Mouse (Mus musculus) kidney, embryonic 15.5 days (tissue): ENCODE measurements around the gene Sypl. TPM values are rescaled to one million over a fixed set of nuclear protein-coding genes. Genes with fewer than 3 reads are reported as not detected.

Experiments used
- ATAC-seq: fragments of 200-750 bp; cut with Nextera tagmentation; replicated peaks from 2 replicates; pipeline ENCODE4 v1.8.0; 2017; ENCODE audit warnings: moderate TSS enrichment; ENCODE audit not compliant: low FRiP score
- H3K27ac ChIP-seq: fragments of 300-500 bp; sonication (generic); 2 replicates; pipeline ENCODE4 v1.5.1; 2015; ENCODE audit warnings: mild to moderate bottlenecking, inconsistent platforms
- H3K27me3 ChIP-seq: fragments of 300-500 bp; sonication (generic); 2 replicates; pipeline ENCODE4 v1.6.1; 2015; ENCODE audit warnings: inconsistent platforms
- H3K36me3 ChIP-seq: fragments of 300-500 bp; sonication (generic); 2 replicates; pipeline ENCODE4 v1.6.1; 2015; ENCODE audit warnings: inconsistent platforms
- H3K4me1 ChIP-seq: fragments of 300-500 bp; sonication (generic); 2 replicates; pipeline ENCODE4 v1.6.1; 2015; ENCODE audit warnings: inconsistent platforms
- H3K4me2 ChIP-seq: fragments of 300-500 bp; sonication (generic); 2 replicates; pipeline ENCODE4 v1.6.1; 2015; ENCODE audit warnings: moderate library complexity, mild to moderate bottlenecking, inconsistent platforms
- H3K4me3 ChIP-seq: fragments of 300-500 bp; sonication (generic); replicated peaks from 2 replicates; pipeline ENCODE4 v1.5.1; 2015; ENCODE audit warnings: mild to moderate bottlenecking, inconsistent platforms
- H3K9ac ChIP-seq: fragments of 300-500 bp; sonication (generic); 2 replicates; pipeline ENCODE4 v1.6.1; 2015; ENCODE audit warnings: mild to moderate bottlenecking, inconsistent platforms
- H3K9me3 ChIP-seq: fragments of 300-500 bp; sonication (generic); replicated peaks from 2 replicates; pipeline ENCODE4 v1.6.1; 2016; ENCODE audit warnings: inconsistent platforms
- WGBS: fragments of 180-500 bp; shearing (Covaris S2); methylation state at CpG from one replicate; pipeline ENCODE4 v1.1.7; 2015; ENCODE audit warnings: mixed read lengths; 5-methylcytosine and 5-hydroxymethylcytosine counted together
- polyA plus RNA-seq: library from polyadenylated mRNA; unstranded; fragments of >200 nt; fragmentation: Nextera tagmentation; extraction: Ambion mirVana; gene quantifications from 2 replicates; pipeline ENCODE4 v1.2.1, GENCODE M21; 2015

Gene Sypl
- polyA plus RNA-seq: 118 and 131 TPM in 2 replicates

DNA sequence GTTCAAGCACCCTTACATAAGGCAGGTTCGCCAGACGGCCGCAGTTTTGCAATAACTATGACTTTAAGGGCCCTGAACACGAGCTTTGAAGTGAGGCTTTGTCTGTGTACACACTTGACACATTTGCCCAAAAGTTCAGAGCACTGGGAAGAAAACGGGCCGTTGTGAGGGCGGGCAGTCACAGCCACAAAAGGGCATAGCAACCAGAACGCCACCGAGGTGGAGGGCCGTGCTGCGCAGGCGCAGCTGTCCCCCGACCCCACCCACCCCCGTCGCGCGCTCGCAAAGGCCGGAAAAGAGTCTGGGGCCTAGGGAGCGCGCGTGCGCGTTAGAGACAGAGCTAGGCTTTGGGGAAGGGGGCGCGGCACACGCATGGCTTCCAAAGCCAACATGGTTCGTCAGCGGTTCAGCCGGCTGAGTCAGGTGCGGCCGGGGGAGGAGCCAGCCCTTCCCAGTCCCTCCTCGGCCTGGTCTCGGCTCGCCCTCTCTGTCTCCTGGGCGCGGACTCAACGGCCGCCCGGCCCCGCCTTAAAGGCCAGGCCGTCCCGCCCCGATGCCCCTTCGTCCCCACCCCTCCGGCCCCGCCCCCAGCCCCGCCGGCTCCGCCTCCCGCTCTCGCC, at the start of gene Sypl:
TSS of gene Sypl (plus strand) at position 296 of the 620 bp plus-strand sequence.
- H3K4me1 ChIP-seq: peaks cover 25% of the 10 kb centered on the region
- H3K27me3 ChIP-seq: no peaks in the 10 kb centered on the region
- no peaks in the 10 kb centered on the region for H3K36me3 ChIP-seq
- H3K9me3 ChIP-seq: no peaks in the 10 kb centered on the region
- ATAC-seq: peak; percentile 99
- H3K9ac ChIP-seq: peak within 1 kb of the TSS; percentile 85
- under 1% methylated on average over 46 of the region's 52 CpGs for WGBS
- H3K4me2 ChIP-seq: peak within 1 kb of the TSS; percentile 74
- H3K27ac ChIP-seq: peak within 1 kb of the TSS; percentile 99
- H3K4me3 ChIP-seq: peak within 1 kb of the TSS; percentile 66

DNA sequence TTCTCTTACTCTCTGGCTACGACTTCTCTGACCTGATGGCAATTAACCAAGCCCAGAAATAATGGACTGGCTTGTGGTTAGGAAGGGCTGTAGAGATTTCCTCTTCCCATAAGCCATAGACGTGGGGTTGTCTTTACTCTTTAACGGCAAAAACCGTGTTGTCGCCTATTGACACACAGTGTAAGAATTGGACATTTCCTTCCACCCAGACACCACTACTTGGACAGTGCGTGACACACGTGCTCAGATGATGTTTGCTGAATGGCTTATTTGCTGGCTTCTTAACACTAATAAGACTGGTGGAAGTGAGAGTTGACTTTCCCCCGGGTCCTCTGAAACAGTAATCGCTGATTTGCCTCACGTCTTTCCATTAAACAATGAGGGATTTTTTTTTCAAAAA, 44.0 kb upstream of the Sypl start:
- peaks cover 9% of the 10 kb centered on the region; the same call in 1 of the 2 replicates for H3K27me3 ChIP-seq
- no peak for ATAC-seq
- 55% methylated on average over 10 of the region's 10 CpGs for WGBS
- no peaks in the 10 kb centered on the region for H3K36me3 ChIP-seq
- peaks cover 6% of the 10 kb centered on the region; the same call in 1 of the 2 replicates for H3K4me1 ChIP-seq
- no peak overlapping the region for H3K9ac ChIP-seq
- H3K27ac ChIP-seq: no peak overlapping the region
- H3K4me2 ChIP-seq: no peak overlapping the region; the same call in 1 of the 2 replicates
- H3K4me3 ChIP-seq: no peak overlapping the region
- no peaks in the 10 kb centered on the region for H3K9me3 ChIP-seq

DNA sequence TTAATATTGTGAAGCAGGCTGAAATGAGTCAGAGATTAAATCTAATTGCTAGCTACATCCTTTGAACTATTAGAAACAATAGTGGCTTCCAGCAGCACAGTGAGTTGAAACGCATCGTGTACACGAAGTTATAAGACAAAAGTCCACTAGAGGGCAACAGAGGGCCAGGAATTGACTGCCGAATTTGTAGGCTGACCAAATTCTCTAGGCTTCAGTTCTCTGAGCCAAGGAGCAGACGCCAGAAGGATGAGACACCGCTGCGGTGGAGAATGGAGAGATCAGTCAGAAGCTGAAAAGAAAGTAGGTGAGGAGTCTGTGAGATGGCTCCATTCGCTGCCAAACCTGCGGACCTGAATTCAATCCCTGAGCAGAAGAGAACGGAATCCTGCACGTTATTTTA, 43.6 kb upstream of the Sypl start:
- Histone ChIP-seq H3K4me1 (peaks cover 6% of the 10 kb centered on the region; the same call in 1 of the 2 replicates), H3K27ac (no peak overlapping the region), H3K9ac (no peak overlapping the region), H3K4me2 (peak overlapping the region; percentile 47), H3K36me3 (no peaks in the 10 kb centered on the region), H3K9me3 (no peaks in the 10 kb centered on the region), H3K27me3 (peaks cover 9% of the 10 kb centered on the region; the same call in 1 of the 2 replicates), H3K4me3 (peak overlapping the region; percentile 21)
- peak; percentile 69 for ATAC-seq
- 11% methylated on average over 11 of the region's 11 CpGs for WGBS

DNA sequence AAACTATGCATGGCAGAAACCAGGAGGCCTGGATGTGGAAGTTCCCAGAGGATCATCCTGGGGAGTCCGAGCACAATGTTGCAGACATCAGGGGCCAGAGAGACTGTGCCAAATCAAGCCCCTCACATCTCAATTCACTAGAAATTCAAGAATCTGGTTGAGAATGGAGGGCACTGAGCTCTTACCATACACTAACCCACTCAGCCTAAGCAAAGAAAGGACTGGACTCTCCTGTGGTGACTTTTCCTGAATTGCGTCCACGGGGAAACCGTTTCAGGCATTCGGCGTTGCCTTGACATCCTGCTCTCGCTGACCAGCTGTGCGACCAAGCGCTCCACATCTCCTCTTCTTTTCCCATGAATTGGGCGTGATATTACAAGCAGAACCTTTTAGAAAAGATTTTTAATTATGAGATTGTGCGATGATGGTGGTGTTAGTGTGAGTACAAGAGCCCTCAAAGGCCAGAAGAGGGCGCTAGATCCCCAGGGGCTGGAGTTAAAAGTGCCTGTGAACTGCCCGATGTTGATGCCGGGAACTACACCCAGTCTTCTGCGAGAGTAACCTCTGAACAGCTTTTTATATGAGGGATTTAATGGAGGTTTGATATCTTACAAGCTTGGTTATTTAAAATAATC, 43.0 kb upstream of the Sypl start:
- ATAC-seq: peak; percentile 64; the same call in 1 of the 2 replicates
- 34% methylated on average over 15 of the region's 15 CpGs for WGBS

DNA sequence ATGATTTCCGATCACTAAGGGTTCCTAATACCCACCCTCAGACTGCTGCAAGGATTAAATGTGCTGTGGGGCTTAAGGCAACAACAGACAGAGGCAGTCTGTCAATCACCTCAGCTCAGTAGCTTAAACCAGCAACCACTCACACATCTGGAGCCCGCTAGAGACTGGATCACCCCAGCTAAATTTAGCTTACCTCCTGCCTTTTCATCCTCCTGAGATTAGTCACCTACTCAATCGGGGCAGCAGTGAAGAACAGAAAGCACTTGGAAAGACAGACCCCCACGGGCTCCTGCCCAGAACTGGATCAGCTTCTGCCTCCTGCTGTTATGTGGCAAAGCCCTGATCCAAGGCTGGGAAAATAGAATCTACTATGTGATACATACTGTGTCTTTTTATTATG, 42.1 kb upstream of the Sypl start:
- no peaks in the 10 kb centered on the region for H3K9me3 ChIP-seq
- peaks cover 6% of the 10 kb centered on the region; the same call in 1 of the 2 replicates for H3K4me1 ChIP-seq
- no peaks in the 10 kb centered on the region for H3K36me3 ChIP-seq
- 61% methylated on average over 4 of the region's 4 CpGs for WGBS
- no peak overlapping the region for H3K27ac ChIP-seq
- H3K4me3 ChIP-seq: no peak overlapping the region
- no peak overlapping the region for H3K4me2 ChIP-seq
- ATAC-seq: no peak
- H3K9ac ChIP-seq: no peak overlapping the region
- H3K27me3 ChIP-seq: peaks cover 9% of the 10 kb centered on the region; the same call in 1 of the 2 replicates

More for the DNA sequence above, 43.0 kb upstream of the Sypl start:
- Histone ChIP-seq H3K9me3 (no peaks in the 10 kb centered on the region), H3K9ac (no peak overlapping the region), H3K4me1 (peaks cover 6% of the 10 kb centered on the region; the same call in 1 of the 2 replicates), H3K27ac (no peak overlapping the region), H3K4me2 (peak overlapping the region; percentile 47), H3K27me3 (peaks cover 9% of the 10 kb centered on the region; the same call in 1 of the 2 replicates), H3K4me3 (peak overlapping the region; percentile 21), H3K36me3 (no peaks in the 10 kb centered on the region)

DNA sequence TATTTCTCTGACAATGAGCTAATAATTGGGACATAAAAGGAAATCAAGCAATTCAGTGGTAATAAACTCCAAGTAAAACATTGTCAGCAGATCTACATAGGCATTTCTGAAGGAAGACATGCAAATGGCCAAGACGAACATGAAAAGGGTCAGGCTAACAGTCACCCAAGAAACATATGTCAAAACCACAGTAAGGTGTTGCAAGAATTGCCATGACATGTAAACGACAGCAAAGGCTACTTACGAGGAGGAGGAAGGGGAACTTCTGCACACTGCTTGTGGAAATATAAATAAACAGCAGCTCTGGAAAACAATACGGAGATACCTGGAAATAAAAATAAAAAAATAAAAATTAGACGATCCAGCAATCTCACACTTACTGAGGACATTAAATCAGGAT, 40.9 kb upstream of the Sypl start:
- Histone ChIP-seq H3K4me1 (peaks cover 6% of the 10 kb centered on the region; the same call in 1 of the 2 replicates), H3K4me2 (no peak overlapping the region), H3K9me3 (no peaks in the 10 kb centered on the region), H3K4me3 (no peak overlapping the region), H3K36me3 (no peaks in the 10 kb centered on the region), H3K9ac (no peak overlapping the region), H3K27ac (no peak overlapping the region), H3K27me3 (peaks cover 9% of the 10 kb centered on the region; the same call in 1 of the 2 replicates)
- ATAC-seq: no peak
- WGBS: 66% methylated on average over 5 of the region's 5 CpGs

DNA sequence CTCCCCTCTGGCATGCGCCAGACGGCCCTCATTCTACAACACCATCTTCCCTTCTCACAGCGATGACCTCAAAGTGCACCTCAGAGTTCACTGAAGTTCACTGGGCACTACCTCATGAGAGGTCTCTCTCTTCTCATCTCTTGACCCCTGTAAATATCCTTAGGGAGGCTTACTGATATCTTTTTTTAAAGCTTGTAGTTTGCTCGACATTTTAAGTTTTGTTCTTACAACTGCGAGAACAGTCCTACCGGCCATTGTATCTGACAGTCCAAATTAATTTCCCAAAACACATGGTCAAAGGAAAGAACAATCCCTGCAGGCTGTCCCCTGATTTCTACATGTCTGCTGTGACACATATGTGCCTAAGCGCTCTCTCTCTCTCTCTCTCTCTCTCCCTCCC, 35.0 kb upstream of the Sypl start:
- Histone ChIP-seq H3K27ac (no peak overlapping the region), H3K9me3 (no peaks in the 10 kb centered on the region), H3K4me3 (no peak overlapping the region), H3K9ac (no peak overlapping the region), H3K4me1 (no peaks in the 10 kb centered on the region), H3K4me2 (no peak overlapping the region), H3K36me3 (no peaks in the 10 kb centered on the region), H3K27me3 (no peaks in the 10 kb centered on the region)
- no peak for ATAC-seq
- 61% methylated on average over 7 of the region's 7 CpGs for WGBS

DNA sequence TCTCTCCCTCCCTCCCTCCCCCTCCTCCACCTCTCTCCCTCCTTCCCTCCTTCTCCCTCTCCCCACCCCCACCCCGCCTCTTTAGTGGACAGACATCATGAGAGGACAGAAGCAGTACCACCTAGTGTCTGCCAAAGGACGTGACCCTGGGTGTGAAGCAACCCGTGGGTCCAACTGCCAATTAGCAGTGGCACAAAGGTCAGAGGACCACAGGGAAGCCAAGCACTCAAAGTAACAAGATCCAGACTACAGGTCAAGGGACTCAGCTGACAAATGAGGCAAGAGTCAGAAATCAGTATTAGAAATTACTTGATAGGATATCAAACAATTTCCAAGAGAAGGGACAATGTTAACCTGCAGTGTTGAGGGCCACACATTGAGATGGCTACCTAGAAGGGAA, 34.6 kb upstream of the Sypl start:
- no peak for ATAC-seq
- WGBS: 44% methylated on average over 3 of the region's 3 CpGs
- H3K4me1 ChIP-seq: 0 out of 2 replicates have a peak, but pooled peaks cover 2% of the 10 kb centered on the region
- H3K4me2 ChIP-seq: no peak overlapping the region
- no peak overlapping the region for H3K9ac ChIP-seq
- H3K36me3 ChIP-seq: no peaks in the 10 kb centered on the region
- H3K27me3 ChIP-seq: no peaks in the 10 kb centered on the region
- no peak overlapping the region for H3K4me3 ChIP-seq
- H3K27ac ChIP-seq: no peak overlapping the region
- H3K9me3 ChIP-seq: no peaks in the 10 kb centered on the region

DNA sequence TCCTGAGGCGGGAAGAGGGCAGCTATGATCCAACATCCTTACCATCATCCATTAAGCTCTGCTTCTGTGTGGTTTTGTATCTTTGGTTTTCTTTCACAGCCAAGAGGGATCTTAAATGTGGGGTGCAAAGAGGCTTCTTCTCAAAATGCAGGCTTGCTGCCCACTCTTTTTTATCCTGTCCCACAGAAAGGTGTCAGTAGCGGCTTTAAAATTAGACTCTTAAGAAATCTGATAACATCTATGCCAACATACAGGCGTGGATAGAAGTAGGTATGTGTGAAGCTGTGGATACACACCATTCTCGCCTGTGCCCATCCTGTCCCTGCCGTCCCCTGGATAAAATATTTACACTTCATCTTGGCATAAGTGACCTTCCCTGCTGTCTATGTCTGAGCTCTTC, 34.2 kb upstream of the Sypl start:
- H3K9ac ChIP-seq: no peak overlapping the region
- H3K27ac ChIP-seq: no peak overlapping the region
- no peaks in the 10 kb centered on the region for H3K9me3 ChIP-seq
- H3K4me1 ChIP-seq: 0 out of 2 replicates have a peak, but pooled peaks cover 7% of the 10 kb centered on the region
- ATAC-seq: no peak
- no peak overlapping the region for H3K4me3 ChIP-seq
- H3K27me3 ChIP-seq: no peaks in the 10 kb centered on the region
- H3K4me2 ChIP-seq: no peak overlapping the region
- 81% methylated on average over 5 of the region's 5 CpGs for WGBS
- H3K36me3 ChIP-seq: no peaks in the 10 kb centered on the region

DNA sequence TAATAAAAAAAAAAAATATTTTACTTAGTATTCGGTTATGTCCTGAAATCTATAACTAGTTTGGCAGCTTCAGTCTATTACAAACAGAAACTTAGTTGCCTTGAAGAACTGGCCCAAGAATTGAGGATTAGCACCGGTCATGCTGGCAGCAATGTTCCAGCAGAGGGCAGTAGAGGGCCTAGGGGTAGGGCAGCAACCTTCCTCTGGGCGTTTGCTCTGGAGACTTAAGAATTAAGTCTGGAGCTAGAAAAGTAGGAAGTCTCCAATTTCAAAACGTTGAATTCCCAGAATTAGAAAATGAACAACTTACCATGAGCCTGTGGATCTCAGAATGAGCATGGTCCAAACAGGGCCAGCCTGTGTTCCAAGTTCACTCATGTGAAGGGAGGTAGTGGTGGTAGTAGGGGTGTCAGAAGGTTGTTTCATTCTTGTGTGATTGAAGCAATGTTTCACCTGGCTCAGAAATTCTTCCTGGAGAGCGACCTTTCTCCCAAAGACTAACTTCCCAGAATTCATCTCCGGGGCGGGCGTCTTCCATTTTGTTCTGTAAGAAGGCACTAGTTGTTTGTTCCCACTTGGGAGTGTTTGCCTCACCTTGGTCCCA, 33.4 kb upstream of the Sypl start:
- WGBS: 62% methylated on average over 8 of the region's 8 CpGs
- ATAC-seq: no peak
- no peak overlapping the region for H3K9ac ChIP-seq
- H3K36me3 ChIP-seq: no peaks in the 10 kb centered on the region
- H3K4me2 ChIP-seq: no peak overlapping the region
- H3K4me1 ChIP-seq: 0 out of 2 replicates have a peak, but pooled peaks cover 7% of the 10 kb centered on the region
- H3K4me3 ChIP-seq: no peak overlapping the region
- H3K27me3 ChIP-seq: no peaks in the 10 kb centered on the region
- no peaks in the 10 kb centered on the region for H3K9me3 ChIP-seq
- H3K27ac ChIP-seq: no peak overlapping the region

DNA sequence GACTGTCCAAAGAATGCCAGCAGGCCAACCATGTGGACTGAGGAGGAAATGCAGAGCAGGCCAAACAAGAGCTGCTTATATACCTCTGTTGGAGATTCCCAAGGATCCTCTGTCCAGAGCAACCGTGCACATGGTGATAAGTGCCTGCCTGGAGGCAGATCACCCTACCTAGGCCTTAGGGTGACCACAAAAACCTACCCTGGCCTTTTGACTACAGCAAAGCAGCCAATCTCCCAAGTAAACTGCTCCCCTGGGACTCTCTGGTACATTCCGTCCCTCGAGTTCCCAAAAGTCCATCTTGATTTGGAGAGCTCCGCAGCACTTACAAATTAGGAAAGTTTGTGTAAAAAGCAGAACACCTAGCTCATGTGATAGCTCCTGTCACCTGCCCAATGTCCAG, 32.6 kb upstream of the Sypl start:
- 80% methylated on average over 4 of the region's 4 CpGs for WGBS
- no peak overlapping the region for H3K4me2 ChIP-seq
- 0 out of 2 replicates have a peak, but pooled peaks cover 7% of the 10 kb centered on the region for H3K4me1 ChIP-seq
- H3K9me3 ChIP-seq: no peaks in the 10 kb centered on the region
- H3K4me3 ChIP-seq: no peak overlapping the region
- ATAC-seq: no peak
- no peak overlapping the region for H3K9ac ChIP-seq
- H3K27ac ChIP-seq: no peak overlapping the region
- no peaks in the 10 kb centered on the region for H3K36me3 ChIP-seq
- H3K27me3 ChIP-seq: no peaks in the 10 kb centered on the region

DNA sequence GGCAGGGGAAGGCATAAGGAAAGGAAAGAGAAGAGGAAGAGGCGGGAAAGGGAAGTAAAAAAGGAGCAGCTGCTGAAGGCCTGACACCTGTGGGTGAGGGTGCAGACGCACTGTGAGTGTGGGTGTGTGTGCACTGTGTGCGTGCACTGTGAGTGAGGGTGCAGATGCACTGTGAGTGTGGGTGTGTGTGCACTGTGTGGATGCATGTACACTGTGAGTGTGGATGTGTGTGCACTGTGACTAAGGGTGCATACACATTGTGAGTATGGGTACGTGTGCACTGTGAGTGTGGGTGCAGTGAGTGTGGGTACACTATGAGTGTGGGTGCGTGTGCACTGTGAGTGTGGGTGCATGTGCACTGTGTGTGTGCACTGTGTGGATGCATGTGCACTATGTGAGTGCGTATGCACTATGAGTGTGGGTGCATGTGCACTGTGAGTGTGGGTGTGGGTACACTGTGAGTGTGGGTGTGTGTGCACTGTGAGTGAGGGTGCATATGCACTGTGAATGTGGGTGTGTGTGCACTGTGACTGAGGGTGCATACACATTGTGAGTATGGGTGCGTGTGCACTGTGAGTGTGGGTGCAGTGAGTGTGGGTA, 32.1 kb upstream of the Sypl start:
- peak; percentile 21; the same call in 1 of the 2 replicates for ATAC-seq
- no peak overlapping the region for H3K4me3 ChIP-seq
- no peaks in the 10 kb centered on the region for H3K9me3 ChIP-seq
- H3K9ac ChIP-seq: no peak overlapping the region
- H3K4me2 ChIP-seq: no peak overlapping the region
- H3K4me1 ChIP-seq: 0 out of 2 replicates have a peak, but pooled peaks cover 7% of the 10 kb centered on the region
- WGBS: 91% methylated on average over 7 of the region's 7 CpGs
- H3K27me3 ChIP-seq: no peaks in the 10 kb centered on the region
- H3K36me3 ChIP-seq: no peaks in the 10 kb centered on the region
- no peak overlapping the region for H3K27ac ChIP-seq
